Mouse (Mus musculus) frontal cortex, postnatal 14 days (tissue): ENCODE measurements around the gene Rpa1.
"Not testable (repeated sequence)": the region's sequence is repeated elsewhere in the genome, so short reads cannot be mapped to it uniquely, and the experiment has no call there.

ENCODE experiments used
- DNase-seq, 2 experiments: peaks; one replicate each; pipeline ENCODE4 v3.0.0; 2022; ENCODE audit warnings: low spot score in 2 of 2

Gene Rpa1

GRCm38 (mm10) chr11:75323326-75323737 is 24.8 kb downstream of the Rpa1 start:
- no peak for DNase-seq

GRCm38 (mm10) chr11:75319246-75319645 is 28.9 kb downstream of the Rpa1 start:
- DNase-seq = no peak

- DNase-seq = no peak
Measured at GRCm38 (mm10) chr11:75318351-75319221, 29.5 kb downstream of the Rpa1 start.

GRCm38 (mm10) chr11:75313834-75314233 is 34.3 kb downstream of the Rpa1 start:
- DNase-seq = no peak

- DNase-seq = no peak
Measured at GRCm38 (mm10) chr11:75311751-75312150, 36.4 kb downstream of the Rpa1 start.

- DNase-seq = no peak
Measured at GRCm38 (mm10) chr11:75310813-75311212, 37.3 kb downstream of the Rpa1 start.

GRCm38 (mm10) chr11:75308650-75309049 is 39.5 kb downstream of the Rpa1 start:
- no peak for DNase-seq

GRCm38 (mm10) chr11:75304797-75305196 is 43.3 kb downstream of the Rpa1 start:
- DNase-seq = no peak

- DNase-seq = no peak
Measured at GRCm38 (mm10) chr11:75300954-75301353, 47.2 kb downstream of the Rpa1 start.

- DNase-seq = no peak
Measured at GRCm38 (mm10) chr11:75299786-75300185, 48.3 kb downstream of the Rpa1 start.

- DNase-seq = no peak
Measured at GRCm38 (mm10) chr11:75298491-75298890, 49.6 kb downstream of the Rpa1 start.

GRCm38 (mm10) chr11:75297631-75298030 is 50.5 kb downstream of the Rpa1 start:
- no peak for DNase-seq

GRCm38 (mm10) chr11:75296406-75297005 is 51.6 kb downstream of the Rpa1 start:
- DNase-seq = no peak

GRCm38 (mm10) chr11:75295534-75295933 is 52.6 kb downstream of the Rpa1 start:
- DNase-seq = not testable (repeated sequence)

- DNase-seq = no peak
Measured at GRCm38 (mm10) chr11:75294862-75295261, 53.3 kb downstream of the Rpa1 start.

- DNase-seq = no peak
Measured at GRCm38 (mm10) chr11:75293852-75294361, 54.2 kb downstream of the Rpa1 start.

- DNase-seq = no peak
Measured at GRCm38 (mm10) chr11:75292281-75292680, 55.8 kb downstream of the Rpa1 start.

GRCm38 (mm10) chr11:75291389-75292215 is 56.5 kb downstream of the Rpa1 start:
- peak; percentile 62 to 69 for DNase-seq

GRCm38 (mm10) chr11:75290566-75291271 is 57.4 kb downstream of the Rpa1 start:
- peak; percentile 84 to 95 for DNase-seq

GRCm38 (mm10) chr11:75289120-75289519 is 59.0 kb downstream of the Rpa1 start:
- no peak for DNase-seq

GRCm38 (mm10) chr11:75288517-75288916 is 59.6 kb downstream of the Rpa1 start:
- DNase-seq = no peak
